ENCODE assay signal across 28 mouse cellular contexts in genomic region chr10:62837987-62838386, GRCm38 (mm10).
"Had no signal": no experiment of that assay in that cellular context is flagged by ENCODE, and none has a peak within 500 bp of the region (broad histone marks: within the 10 kb centered on the region; RNA-seq: fewer than 3 reads in every experiment).

No protein-coding gene starts in this region.

- H3K27me3 ChIP-seq: heart, embryonic 13.5 days; heart, embryonic 15.5 days; hindbrain, embryonic 12.5 days; intestine, embryonic 15.5 days; limb, embryonic 13.5 days; limb, embryonic 15.5 days; liver, embryonic 12.5 days had no signal

- DNase-seq: gastrocnemius, adult 2 months; gastrocnemius, postnatal 10 days; gastrocnemius, postnatal 25 days; heart, adult 2 months; heart, postnatal 14 days; heart, postnatal 36 days; kidney, adult 18-20 months; kidney, adult 8-10 months; kidney, postnatal 10 days; kidney, postnatal 25 days; kidney, postnatal 4 days; layer of hippocampus, adult 9-11 months; layer of hippocampus, postnatal 36 days; left cerebral cortex, postnatal 4 days had no signal

- H3K9me3 ChIP-seq: heart, embryonic 13.5 days; heart, embryonic 15.5 days; hindbrain, embryonic 12.5 days; intestine, embryonic 15.5 days; limb, embryonic 13.5 days; limb, embryonic 15.5 days; liver, embryonic 12.5 days had no signal

- H3K27ac ChIP-seq: gastrocnemius, adult 2 months; heart, adult 2 months; heart, embryonic 13.5 days; heart, embryonic 15.5 days; hindbrain, embryonic 12.5 days; hindbrain, embryonic 14.5 days; intestine, embryonic 15.5 days; layer of hippocampus, adult 2 months; limb, embryonic 13.5 days; limb, embryonic 15.5 days; liver, embryonic 12.5 days; liver, embryonic 14.5 days had no signal

- ATAC-seq: hindbrain, embryonic 16.5 days; inflammation-experienced regulatory T-cells, adult 6 months; intestine, embryonic 15.5 days; intestine, postnatal 0 days; liver, embryonic 12.5 days had no signal

- H3K4me3 ChIP-seq: gastrocnemius, adult 2 months; heart, adult 2 months; heart, embryonic 13.5 days; heart, embryonic 15.5 days; hindbrain, embryonic 12.5 days; intestine, embryonic 15.5 days; layer of hippocampus, adult 2 months; limb, embryonic 13.5 days; limb, embryonic 15.5 days; liver, embryonic 12.5 days had no signal

- H3K4me2 ChIP-seq: heart, embryonic 11.5 days; heart, embryonic 13.5 days; heart, embryonic 15.5 days; hindbrain, embryonic 12.5 days; hindbrain, embryonic 14.5 days; intestine, embryonic 15.5 days; limb, embryonic 13.5 days; limb, embryonic 15.5 days; liver, embryonic 12.5 days had no signal

- H3K9ac ChIP-seq: heart, embryonic 13.5 days; heart, embryonic 15.5 days; hindbrain, embryonic 12.5 days; hindbrain, embryonic 14.5 days; intestine, embryonic 15.5 days; limb, embryonic 13.5 days; limb, embryonic 15.5 days; liver, embryonic 12.5 days; liver, embryonic 14.5 days had no signal

- H3K36me3 ChIP-seq: liver, embryonic 12.5 days had no signal

- H3K4me1 ChIP-seq: hindbrain, embryonic 12.5 days; limb, embryonic 13.5 days; limb, embryonic 15.5 days; liver, embryonic 12.5 days had no signal
